Mouse (Mus musculus): ENCODE measurements around the gene Mllt6.

Gene Mllt6

DNA sequence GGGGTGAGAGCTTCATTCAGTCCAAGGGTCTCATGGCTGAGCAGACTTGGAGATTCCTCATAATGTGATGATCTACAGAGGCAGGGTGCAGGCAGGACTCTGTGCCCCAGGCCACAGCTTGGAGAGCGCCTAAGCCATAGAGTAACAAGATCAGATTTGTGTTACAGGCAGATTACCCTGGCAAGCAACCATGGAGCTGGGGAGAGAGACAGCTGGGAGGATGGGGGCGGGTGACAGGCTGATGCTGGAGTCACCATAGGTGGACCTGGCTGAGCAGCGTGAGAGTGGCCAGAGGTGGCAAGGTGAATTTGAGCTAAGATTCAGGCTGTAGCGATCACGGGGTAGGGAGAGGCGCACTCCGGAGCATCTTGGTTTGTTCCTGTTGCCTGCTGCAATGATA lies 4.9 kb downstream of the Mllt6 start:
- DNase-seq (ENCODE audit: extremely low read depth, low read depth): no peak

DNA sequence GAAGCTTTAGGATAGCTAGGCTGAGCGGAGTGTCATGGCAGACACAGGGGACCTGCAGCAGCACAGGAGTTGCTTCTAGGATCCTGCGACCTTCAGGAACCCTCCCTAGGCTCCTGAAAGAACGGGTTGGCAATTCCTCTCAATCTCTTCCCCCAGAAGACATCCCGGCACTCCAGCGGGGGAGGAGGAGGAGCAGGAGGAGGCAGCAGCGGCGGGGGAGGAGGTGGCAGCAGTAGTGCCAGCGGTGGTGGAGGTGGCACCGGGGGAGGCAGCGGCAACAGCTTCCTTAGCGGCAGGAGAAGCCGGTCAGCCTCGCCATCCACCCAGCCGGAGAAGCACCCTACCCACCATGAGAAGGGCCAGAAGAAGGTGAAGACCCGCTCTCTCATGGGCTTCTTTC lies 6.1 kb downstream of the Mllt6 start:
- DNase-seq (ENCODE audit: extremely low read depth, low read depth): no peak

DNA sequence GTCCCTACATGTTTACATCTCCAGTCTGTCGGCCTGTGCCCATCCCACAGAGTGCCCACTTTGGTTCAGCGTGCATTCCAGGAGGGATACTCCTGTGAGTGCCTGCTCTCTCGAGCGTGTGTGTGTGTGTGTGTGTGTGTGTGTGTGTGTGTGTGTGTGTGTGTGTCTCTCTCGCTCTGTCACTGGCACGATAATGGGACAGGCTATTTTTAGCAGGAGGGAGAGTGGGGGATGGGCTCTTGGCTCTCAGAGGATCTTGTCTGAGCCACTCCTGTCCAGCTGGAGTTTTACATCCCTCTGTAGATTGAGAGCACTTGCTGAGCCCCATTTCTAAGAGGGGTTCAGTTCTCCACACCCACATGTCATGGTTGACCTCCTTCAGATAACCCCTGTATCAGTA lies 6.6 kb downstream of the Mllt6 start:
- DNase-seq (ENCODE audit: extremely low read depth, low read depth): no peak

DNA sequence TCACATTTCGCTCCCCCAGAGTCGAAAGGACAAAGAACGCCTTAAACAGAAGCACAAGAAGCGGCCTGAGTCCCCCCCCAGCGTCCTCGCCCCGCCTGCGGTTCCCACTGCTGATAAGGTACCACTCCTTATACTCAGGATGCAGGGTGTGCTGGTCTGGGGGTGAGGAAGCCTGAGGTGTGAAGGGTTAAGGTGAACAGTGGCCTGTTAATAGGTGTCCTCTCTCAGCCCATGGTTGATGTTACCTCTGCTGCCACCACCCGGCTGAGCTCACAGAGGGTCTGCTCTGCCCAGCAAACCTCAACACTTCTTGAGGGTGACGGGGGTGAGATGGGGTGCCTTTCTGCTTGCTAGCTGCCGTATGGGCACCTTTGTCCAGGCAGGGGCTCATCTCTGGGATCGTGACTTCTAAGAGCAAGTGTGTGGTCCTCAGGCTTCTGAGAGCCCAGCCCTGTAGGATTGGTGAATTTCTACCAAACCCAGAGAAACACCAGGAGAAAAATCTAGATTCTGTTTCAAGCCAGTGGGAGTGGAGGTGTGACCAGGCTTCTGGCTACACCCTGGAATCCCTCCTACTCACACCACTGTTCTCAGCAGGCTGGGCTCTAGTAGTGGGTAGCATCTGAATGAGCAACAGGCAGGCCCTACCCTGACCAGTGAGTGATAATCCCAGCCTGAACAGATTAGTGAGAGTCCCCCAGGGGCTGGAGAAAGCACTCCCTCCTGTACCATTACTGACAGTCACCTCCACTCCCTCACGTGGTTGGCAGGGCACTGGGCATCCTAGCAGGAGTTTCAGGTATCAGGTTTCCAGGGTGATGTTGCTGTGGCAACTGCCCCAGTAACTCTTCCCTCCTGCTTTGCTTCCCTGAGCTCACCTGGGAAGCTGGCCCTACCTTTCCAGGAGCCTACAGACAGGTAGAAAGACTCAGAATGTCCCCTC lies 7.3 kb downstream of the Mllt6 start:
- DNase-seq (ENCODE audit: extremely low read depth, low read depth): no peak

GRCm38 (mm10) chr11:97671177-97671527 lies 7.9 kb downstream of the Mllt6 start:
- no peak for DNase-seq (ENCODE audit: extremely low read depth, low read depth)

DNA sequence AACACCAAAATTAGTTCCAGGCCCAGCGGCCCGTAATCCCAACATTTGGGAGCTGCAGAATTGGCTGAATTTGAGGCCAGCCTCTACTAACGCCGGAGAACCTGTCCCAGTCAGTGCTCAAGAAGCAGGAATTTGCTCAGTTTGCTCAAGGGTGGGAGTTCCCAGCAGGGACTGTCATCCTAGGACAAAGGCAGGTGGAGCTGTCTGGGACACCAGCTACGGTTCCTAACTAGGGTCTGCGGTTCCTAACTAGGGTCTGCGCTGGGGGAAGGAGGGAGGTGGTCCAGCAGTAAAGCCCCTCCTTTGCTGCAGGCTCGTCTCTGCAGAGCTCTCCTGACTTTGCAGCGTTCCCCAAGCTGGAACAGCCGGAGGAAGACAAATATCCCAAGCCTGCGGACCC lies 9.9 kb downstream of the Mllt6 start:
- no peak for DNase-seq (ENCODE audit: extremely low read depth, low read depth)

DNA sequence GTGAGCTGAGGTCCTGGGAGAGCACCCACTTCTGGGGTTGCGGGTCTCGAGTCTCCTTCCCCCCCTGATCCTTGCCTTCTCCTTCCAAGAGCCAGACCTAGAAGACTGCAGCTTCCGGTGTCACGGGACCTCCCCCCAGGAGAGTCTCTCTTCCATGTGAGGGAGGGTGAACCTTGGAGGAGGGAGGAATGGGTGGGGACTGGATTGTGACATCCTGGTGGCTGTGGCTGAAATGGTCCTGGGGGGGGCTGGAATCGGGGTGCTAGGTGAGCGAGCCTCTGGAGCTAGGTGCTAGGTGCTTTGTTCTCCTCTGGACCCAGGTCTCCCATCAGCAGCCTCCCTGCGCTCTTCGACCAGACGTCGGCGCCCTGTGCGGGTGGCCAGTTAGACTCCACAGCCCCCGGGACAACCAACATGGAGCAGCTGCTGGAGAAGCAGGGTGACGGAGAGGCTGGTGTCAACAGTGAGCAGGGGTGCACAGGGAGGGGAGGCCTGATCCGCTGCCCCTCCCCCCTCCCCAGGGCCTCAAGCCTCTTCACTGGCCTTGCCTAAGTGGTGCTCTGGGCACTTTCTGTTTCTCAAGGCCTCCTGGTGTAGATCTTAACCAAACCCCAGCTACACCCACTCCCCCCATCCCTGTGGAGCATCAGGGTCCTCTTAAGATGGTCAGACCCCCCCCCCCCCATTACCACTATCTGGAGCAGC lies 13.0 kb downstream of the Mllt6 start:
- no peak for DNase-seq (ENCODE audit: extremely low read depth, low read depth)

GRCm38 (mm10) chr11:97677381-97677780 lies 14.2 kb downstream of the Mllt6 start:
- no peak for DNase-seq (ENCODE audit: extremely low read depth, low read depth)

DNA sequence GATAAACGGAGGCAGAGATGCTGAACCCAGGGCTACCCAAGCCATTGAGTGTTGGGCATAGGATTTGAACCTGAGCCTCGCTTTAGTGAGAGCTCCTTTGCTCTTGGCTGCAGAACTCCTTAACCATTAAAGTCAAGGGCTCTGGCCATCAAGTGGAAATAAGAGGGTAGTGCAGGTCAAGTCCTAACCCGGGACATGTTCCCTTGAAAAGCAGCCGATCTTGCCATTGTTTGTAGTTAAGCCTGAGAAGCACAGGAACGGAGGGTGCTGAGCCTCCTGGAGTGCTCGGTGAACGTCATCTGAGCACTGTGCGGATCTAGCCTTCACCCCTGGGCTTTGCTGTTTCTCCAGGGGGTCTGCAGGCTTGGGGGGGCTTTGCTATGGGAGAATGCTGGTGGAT lies 14.6 kb downstream of the Mllt6 start:
- no peak for DNase-seq (ENCODE audit: extremely low read depth, low read depth)

DNA sequence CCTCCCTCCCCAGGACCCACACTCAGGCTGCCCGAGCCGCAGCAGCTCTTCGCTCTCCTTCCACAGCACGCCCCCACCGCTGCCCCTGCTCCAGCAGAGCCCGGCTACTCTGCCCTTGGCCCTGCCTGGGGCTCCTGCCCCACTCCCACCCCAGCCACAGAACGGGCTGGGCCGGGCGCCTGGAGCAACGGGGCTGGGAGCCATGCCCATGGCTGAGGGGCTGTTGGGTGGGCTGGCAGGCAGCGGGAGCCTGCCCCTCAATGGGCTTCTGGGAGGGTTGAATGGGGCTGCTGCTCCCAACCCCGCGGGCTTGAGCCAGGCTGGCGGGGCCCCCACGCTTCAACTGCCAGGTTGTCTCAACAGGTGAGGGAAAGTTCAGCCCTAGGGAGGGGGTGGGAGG lies 15.1 kb downstream of the Mllt6 start:
- DNase-seq (ENCODE audit: extremely low read depth, low read depth): no peak

GRCm38 (mm10) chr11:97680430-97680829 lies 17.2 kb downstream of the Mllt6 start:
- no peak for DNase-seq (ENCODE audit: extremely low read depth, low read depth)

- no peak for DNase-seq (ENCODE audit: extremely low read depth, low read depth)
These were observed 19.4 kb downstream of the Mllt6 start for GRCm38 (mm10) chr11:97682504-97683055.

GRCm38 (mm10) chr11:97684063-97684680 lies 21.0 kb downstream of the Mllt6 start:
- DNase-seq (ENCODE audit: extremely low read depth, low read depth): no peak

- DNase-seq (ENCODE audit: extremely low read depth, low read depth): no peak
These were observed 21.6 kb downstream of the Mllt6 start for GRCm38 (mm10) chr11:97684766-97685165.

- DNase-seq (ENCODE audit: extremely low read depth, low read depth): no peak
These were observed 22.6 kb downstream of the Mllt6 start, which contains the start of gene Cisd3 for GRCm38 (mm10) chr11:97685613-97686321. TSS of gene Cisd3 (plus strand) at chr11:97685826.

DNA sequence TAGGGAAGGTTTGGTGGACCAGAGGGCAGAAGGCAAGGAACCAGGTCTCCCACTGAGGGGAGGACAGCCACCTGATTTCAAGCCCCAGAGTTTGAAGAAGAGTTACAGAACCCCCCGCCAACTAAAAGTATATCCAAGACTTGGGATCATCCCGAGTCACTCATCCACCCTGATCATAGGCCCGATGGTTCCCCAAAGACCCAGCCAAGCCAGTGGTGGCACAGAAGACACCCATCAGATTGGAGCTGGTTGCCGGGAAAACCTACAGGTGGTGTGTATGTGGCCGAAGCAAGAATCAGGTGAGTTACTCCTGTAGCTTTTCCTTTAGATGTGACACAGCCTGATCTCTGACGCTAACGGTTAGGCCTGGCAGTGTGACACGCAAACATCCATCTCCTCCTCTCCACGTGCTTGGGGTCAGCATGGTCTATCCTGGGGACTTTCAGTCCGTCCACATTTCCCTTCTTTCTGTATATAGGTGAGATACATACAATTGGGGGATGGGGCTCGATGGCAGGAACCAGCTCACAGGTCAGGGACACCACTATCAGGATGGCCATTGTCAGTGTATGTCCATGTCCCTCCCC lies 23.2 kb downstream of the Mllt6 start:
- DNase-seq (ENCODE audit: extremely low read depth, low read depth): no peak

DNA sequence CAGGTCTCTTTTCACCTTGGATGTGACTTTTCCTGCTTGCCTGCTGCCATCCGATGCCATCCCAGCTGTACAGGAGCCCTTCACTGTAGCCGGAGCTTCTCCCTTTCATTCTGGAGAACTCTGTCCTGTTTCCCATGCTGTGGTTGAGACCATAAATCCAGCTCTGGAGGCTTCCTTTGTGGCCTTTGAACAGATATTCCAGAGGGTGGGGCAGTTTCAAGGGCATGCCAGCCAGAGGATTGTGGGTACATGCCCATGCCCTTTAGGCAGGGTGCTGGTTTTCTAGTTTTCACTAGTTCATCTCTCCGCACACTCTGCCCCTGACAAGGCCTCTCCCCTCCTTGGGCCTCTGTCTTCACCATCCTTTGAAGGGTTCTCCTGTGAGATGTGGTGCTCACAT lies 23.8 kb downstream of the Mllt6 start:
- no peak for DNase-seq (ENCODE audit: extremely low read depth, low read depth)

GRCm38 (mm10) chr11:97689861-97690260 lies 26.6 kb downstream of the Mllt6 start:
- no peak for DNase-seq (ENCODE audit: extremely low read depth, low read depth)

GRCm38 (mm10) chr11:97694435-97694834 lies 31.2 kb downstream of the Mllt6 start:
- DNase-seq (ENCODE audit: extremely low read depth, low read depth): no peak

DNA sequence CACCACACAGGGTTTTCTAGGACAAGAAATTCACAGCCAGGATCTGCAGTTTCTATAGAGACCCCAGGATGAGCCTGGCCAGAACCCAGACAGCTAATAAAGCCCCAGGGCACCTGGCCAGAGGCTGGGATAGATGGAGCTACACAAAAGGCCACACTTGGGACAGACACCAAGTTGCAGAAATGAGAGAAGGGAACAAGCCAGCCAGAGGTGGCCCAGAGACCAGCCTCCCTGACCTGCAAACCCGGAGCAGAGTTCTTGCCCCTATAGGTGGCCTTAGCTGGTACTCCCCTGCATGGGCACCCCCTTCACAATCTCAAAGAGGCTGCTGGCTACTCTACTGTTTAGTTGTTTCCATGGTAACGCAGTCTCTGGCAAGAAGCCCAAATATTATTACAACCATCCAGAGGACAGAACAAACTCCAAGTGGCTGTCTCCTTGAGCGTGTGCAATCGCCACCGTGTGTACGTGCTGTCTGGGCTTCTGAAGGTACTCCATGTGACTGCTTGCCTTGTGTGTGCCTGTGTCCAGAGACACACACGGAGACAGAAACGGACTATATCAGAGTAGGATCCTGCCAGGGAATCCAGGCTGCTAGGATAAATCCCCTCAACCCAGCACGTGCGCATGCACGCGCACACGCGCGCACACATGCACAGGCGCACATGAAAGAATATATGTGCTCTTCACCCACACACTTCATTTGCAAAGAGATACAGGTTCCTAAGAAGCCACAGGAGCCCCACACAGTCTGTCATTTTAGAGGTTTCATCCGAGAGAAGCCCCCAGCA lies 31.9 kb downstream of the Mllt6 start:
- DNase-seq (ENCODE audit: extremely low read depth, low read depth): no peak

Data from MEL-GATA-1-ER (cell line).